Mouse (Mus musculus) liver, postnatal 0 days (tissue): ENCODE data around the gene Ift57. TPM values are rescaled to one million over a fixed set of nuclear protein-coding genes. Genes with fewer than 3 reads are reported as not detected.

Experiments
- ATAC-seq: fragments of 200-750 bp; cut with Nextera tagmentation; 2 replicates; pipeline ENCODE4 v1.8.0; 2017; ENCODE audit warnings: mild to moderate bottlenecking, moderate library complexity
- DNase-seq: peaks from one replicate; pipeline ENCODE4 v3.0.0-alpha.2; 2016
- H3K27ac ChIP-seq: fragments of 300-500 bp; sonication (generic); 2 replicates; pipeline ENCODE4 v1.5.1; 2014; ENCODE audit warnings: antibody characterized with exemption, moderate library complexity, mild to moderate bottlenecking, low read depth
- H3K27me3 ChIP-seq: fragments of 300-500 bp; sonication (generic); 2 replicates; pipeline ENCODE4 v1.6.1; 2014; ENCODE audit warnings: low read length, control low read depth, mixed read lengths; ENCODE audit not compliant: insufficient read depth
- H3K36me3 ChIP-seq: fragments of 300-500 bp; sonication (generic); replicated peaks from 2 replicates; pipeline ENCODE4 v1.6.1; 2014; ENCODE audit warnings: mild to moderate bottlenecking, control low read depth, low read length, moderate library complexity, mixed read lengths; ENCODE audit not compliant: insufficient read depth
- H3K4me1 ChIP-seq: fragments of 300-500 bp; sonication (generic); 2 replicates; pipeline ENCODE4 v1.6.1; 2014; ENCODE audit warnings: antibody characterized with exemption, mild to moderate bottlenecking, control low read depth; ENCODE audit not compliant: insufficient read depth
- H3K4me2 ChIP-seq: fragments of 300-500 bp; sonication (generic); 2 replicates; pipeline ENCODE4 v1.6.1; 2014; ENCODE audit warnings: low read depth, mild to moderate bottlenecking, low read length, moderate library complexity, mixed read lengths
- H3K4me3 ChIP-seq: fragments of 300-500 bp; sonication (generic); 2 replicates; pipeline ENCODE4 v1.5.1; 2014; ENCODE audit warnings: low read depth, low read length
- H3K9ac ChIP-seq: fragments of 300-500 bp; sonication (generic); replicated peaks from 2 replicates; pipeline ENCODE4 v1.6.1; 2014; ENCODE audit warnings: mild to moderate bottlenecking, moderate library complexity
- H3K9me3 ChIP-seq: fragments of 300-500 bp; sonication (generic); 2 replicates; pipeline ENCODE4 v1.6.1; 2016; ENCODE audit warnings: mild to moderate bottlenecking, control low read depth, low read length, mixed read lengths
- CTCF ChIP-seq: sonication (generic); IDR thresholded peaks from 2 replicates; pipeline ENCODE4 v1.5.1; 2016; ENCODE audit warnings: antibody characterized with exemption, low read depth
- EP300 ChIP-seq: IDR thresholded peaks from 2 replicates; pipeline ENCODE4 v1.6.1; 2016; ENCODE audit warnings: antibody characterized with exemption, low read depth, mild to moderate bottlenecking
- WGBS: fragments of 180-500 bp; shearing (Covaris S2); extraction: QIAGEN DNeasy Blood & Tissue Kit; methylation state at CpG from one replicate; pipeline ENCODE4 v1.1.7; 2014; ENCODE audit not compliant: insufficient replicate concordance; 5-methylcytosine and 5-hydroxymethylcytosine counted together
- polyA plus RNA-seq: library from polyadenylated mRNA; unstranded; fragments of >200 nt; fragmentation: Nextera tagmentation; extraction: Ambion mirVana; gene quantifications from 2 replicates; pipeline ENCODE4 v1.2.1, GENCODE M21; 2015

Gene Ift57
- polyA plus RNA-seq, 1 experiment from 2014 or later: 4.0 TPM

DNA sequence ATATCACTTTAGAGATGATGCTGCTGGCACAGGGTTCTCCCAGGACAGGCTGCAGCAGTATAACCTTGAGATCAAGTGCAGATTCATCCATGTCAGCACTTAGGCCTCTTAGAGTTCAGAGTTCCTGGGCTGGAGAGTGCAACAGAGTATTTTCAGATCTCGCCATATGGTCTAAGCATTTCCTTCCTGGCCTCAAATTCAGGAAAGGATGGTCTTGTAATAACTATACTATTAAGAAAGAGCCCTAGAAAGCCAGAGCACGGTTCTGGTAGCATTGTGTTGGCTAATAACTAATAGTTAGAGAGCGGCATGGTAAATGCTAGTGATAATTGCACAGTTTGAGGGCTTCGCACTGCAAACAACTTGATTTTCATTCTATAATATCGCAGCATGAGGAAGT, 62.9 kb downstream of the Ift57 start:
- ATAC-seq (no peak), DNase-seq (no peak)
- no peak overlapping the region for H3K4me2 ChIP-seq
- H3K4me1 ChIP-seq: peaks cover 5% of the 10 kb centered on the region
- no peak overlapping the region for H3K9ac ChIP-seq
- 66% methylated on average over 5 of the region's 5 CpGs for WGBS
- no peaks in the 10 kb centered on the region for H3K27me3 ChIP-seq
- H3K4me3 ChIP-seq: no peak overlapping the region
- H3K27ac ChIP-seq: no peak overlapping the region
- no peaks in the 10 kb centered on the region for H3K36me3 ChIP-seq
- TF ChIP-seq CTCF (no peak), EP300 (no peak)
- no peaks in the 10 kb centered on the region for H3K9me3 ChIP-seq

DNA sequence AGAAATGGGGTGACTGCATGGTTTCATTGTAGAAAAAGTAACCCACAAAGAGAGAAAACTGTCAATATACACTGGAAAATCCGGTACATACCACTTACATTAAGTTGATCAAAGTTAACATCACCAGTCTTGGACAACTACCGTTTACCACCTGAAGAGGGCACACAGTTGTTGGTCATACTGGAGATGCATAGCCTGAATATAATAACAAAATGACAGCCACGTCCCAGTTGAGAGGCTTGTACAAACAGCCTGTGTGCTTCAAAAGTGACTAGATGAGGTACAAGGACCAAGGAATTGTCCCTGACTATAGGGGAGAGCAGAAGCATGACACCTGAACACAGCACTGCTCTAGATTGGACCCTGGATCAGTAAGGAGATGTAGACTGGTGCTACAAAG, 67.3 kb downstream of the Ift57 start:
- no peaks in the 10 kb centered on the region; the same call in 1 of the 2 replicates for H3K36me3 ChIP-seq
- TF ChIP-seq EP300: peak; percentile 74
- TF ChIP-seq CTCF: peak; percentile 91
- H3K4me1 ChIP-seq: peaks cover 32% of the 10 kb centered on the region
- no peaks in the 10 kb centered on the region for H3K9me3 ChIP-seq
- no peak overlapping the region for H3K4me3 ChIP-seq
- peak; percentile 76 for ATAC-seq
- peak; percentile 47 for DNase-seq
- 23% methylated on average over 3 of the region's 3 CpGs for WGBS
- H3K27me3 ChIP-seq: no peaks in the 10 kb centered on the region
- H3K4me2 ChIP-seq: no peak overlapping the region
- no peak overlapping the region for H3K9ac ChIP-seq
- peak overlapping the region; percentile 31; the same call in 1 of the 2 replicates for H3K27ac ChIP-seq

DNA sequence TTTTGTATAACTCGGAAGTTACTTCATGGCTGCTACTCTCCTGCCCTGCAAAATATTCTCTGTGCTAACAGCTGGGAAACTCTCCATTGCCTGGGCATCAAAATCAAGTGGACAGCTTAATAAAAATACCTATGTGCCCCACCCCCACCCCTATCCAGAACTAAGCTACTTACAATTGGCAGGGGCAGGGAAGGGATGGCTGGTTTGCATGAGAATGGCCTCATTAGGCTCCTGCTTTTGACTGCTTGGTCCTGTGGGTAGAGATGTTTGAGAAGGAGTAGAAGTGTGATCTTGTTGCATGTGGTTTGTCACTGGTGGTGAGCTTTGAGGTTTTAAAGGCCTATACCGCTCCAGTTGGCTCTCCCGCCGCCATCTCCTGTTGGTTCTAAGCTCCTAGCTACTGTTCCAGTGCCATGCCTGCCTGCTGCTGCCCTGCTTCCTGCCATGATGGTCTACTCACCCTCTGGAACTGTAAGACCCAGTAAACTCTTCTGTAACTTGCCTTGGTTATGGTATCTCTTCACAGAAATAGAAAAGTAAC, 69.5 kb downstream of the Ift57 start:
- Histone ChIP-seq H3K9me3 (no peaks in the 10 kb centered on the region), H3K4me2 (no peak overlapping the region), H3K4me3 (no peak overlapping the region), H3K9ac (no peak overlapping the region), H3K27ac (no peak overlapping the region), H3K27me3 (no peaks in the 10 kb centered on the region), H3K4me1 (peaks cover 40% of the 10 kb centered on the region), H3K36me3 (no peaks in the 10 kb centered on the region; the same call in 1 of the 2 replicates)
- no peak for TF ChIP-seq CTCF
- no peak for TF ChIP-seq EP300
- ATAC-seq (no peak), DNase-seq (no peak)
- WGBS: 90% methylated on average over 4 of the region's 4 CpGs

GRCm38 (mm10) chr16:49769831-49770261, 70.8 kb downstream of the Ift57 start:
- peak; percentile 85 for TF ChIP-seq EP300
- TF ChIP-seq CTCF: no peak
- DNase-seq (peak; percentile 63), ATAC-seq (peak; percentile 71)
- Histone ChIP-seq H3K27me3 (no peaks in the 10 kb centered on the region), H3K4me2 (no peak overlapping the region), H3K36me3 (no peaks in the 10 kb centered on the region; the same call in 1 of the 2 replicates), H3K27ac (peak overlapping the region; percentile 85), H3K9me3 (no peaks in the 10 kb centered on the region), H3K9ac (no peak overlapping the region), H3K4me1 (peaks cover 53% of the 10 kb centered on the region), H3K4me3 (no peak overlapping the region)
- WGBS: 26% methylated on average over 2 of the region's 2 CpGs

DNA sequence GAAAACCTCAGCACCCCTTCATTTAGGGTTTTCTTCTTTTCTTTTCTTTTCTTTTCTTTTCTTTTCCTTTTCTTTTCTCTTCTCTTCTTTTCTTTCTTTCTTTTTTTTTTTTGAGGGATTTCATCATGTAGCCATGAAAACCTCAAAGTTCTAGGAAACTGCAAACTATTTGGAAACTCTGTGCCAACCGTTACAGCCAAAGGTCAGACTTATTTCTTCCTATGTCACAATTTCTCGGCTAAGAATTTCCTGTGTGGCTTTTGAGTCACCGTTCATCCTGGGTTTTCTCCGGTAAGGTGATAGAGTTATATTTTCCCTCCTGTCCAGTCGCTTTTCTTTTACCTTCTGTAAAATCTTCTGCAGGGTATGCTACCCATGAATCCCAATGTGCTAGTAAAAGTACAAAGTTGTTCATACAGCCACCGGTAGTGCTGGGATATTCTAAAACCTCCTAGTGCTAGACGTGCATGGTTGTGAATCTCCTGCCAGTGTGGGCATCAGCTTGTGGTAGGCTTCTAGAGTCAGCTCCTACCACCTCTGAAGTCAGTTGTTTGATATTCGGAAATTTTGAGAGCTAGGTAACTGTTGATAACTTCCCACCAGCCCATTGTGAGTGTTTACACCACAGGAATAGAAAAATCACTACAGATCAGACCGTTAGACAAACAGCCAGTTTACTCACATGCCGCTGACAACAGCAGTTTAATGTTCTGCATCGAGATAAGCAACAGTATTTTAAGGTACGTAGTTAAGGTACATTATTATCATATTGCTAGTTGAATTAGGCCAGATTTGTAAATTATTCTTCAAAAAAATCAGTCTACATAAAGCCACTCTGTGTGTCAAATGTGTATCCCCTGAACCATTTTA, 71.5 kb downstream of the Ift57 start:
- H3K9ac ChIP-seq: no peak overlapping the region

DNA sequence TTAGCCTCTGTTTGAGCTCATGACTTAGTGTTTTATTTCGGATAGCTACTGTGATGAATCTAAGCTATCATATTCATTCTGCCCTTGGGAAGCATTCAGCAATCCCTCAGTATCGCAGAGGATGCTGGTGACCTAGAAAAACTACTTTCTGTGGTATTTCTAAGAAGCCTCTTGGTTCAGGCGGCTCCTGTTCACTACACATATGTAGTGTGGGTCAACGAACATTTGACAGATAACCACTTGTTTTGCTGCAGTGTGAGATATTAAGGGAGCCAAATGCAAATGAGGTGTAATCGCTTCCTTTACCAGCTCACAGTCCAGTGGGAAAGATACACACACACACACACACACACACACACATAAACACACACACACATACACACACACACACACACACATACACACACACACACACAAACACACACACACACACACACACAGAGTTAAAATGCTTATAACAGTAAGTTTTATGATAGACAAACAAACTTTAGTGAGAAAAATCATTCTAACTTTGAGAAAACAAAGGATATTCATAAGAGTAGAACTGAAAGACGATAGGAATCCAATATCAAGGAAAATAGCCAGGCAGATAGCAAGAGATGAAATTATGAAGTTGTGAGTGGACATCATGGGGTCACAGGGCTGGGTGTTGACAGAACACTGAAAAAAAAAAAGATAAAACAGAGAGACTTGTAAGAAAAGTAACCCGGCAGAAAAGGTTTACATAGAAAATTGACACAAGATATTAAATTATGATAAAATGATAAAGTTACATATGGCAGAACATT, 72.8 kb downstream of the Ift57 start:
- ATAC-seq (peak; percentile 67), DNase-seq (no peak)
- Histone ChIP-seq H3K4me3 (no peak overlapping the region), H3K9me3 (no peaks in the 10 kb centered on the region), H3K4me1 (peaks cover 64% of the 10 kb centered on the region), H3K4me2 (0 out of 2 replicates have a peak overlapping the region, but pooled peaks have one; percentile 2), H3K36me3 (no peaks in the 10 kb centered on the region; the same call in 1 of the 2 replicates), H3K27me3 (no peaks in the 10 kb centered on the region), H3K27ac (peak overlapping the region; percentile 85), H3K9ac (no peak overlapping the region)
- 43% methylated on average over 7 of the region's 7 CpGs for WGBS
- TF ChIP-seq EP300 (peak; percentile 98), CTCF (no peak)

More for the DNA sequence above, 71.5 kb downstream of the Ift57 start:
- no peak overlapping the region for H3K4me3 ChIP-seq
- H3K27ac ChIP-seq: peak overlapping the region; percentile 85
- 40% methylated on average over 12 of the region's 12 CpGs for WGBS
- no peak for ATAC-seq
- no peaks in the 10 kb centered on the region for H3K27me3 ChIP-seq
- H3K36me3 ChIP-seq: no peaks in the 10 kb centered on the region; the same call in 1 of the 2 replicates
- H3K4me1 ChIP-seq: peaks cover 60% of the 10 kb centered on the region
- no peak for DNase-seq
- TF ChIP-seq EP300: peak; percentile 64
- no peak for TF ChIP-seq CTCF
- H3K4me2 ChIP-seq: peak overlapping the region; percentile 15
- H3K9me3 ChIP-seq: no peaks in the 10 kb centered on the region
